Mouse (Mus musculus): ENCODE measurements at regions not wholly inside any gene's neighbourhood (a gene's known extent, or its start where the extent isn't known, plus 50 kb on each side); places are given as distances from the start of the nearest gene placed in this dataset.

DNA sequence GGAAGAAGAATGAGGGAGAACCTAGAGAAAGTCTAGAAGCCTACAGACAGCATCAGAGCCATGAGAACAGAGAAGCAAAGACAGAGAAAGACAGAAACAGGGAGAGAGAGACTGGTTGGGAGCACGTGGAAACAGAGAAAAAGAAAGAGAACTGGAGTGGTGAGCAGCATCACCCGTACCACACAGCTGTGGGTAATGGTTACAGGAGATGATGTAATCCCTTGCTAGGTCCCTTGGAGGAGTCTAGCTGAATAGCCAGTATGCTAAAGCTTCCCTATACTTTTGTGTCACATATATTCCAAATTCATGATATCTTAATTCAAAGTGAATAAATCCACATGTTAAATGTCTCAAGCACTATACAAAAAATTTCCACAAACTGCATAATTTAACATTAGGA lies 284.0 kb downstream of the 4930544G11Rik start:
- no peak for DNase-seq (ENCODE audit: low read depth)

DNA sequence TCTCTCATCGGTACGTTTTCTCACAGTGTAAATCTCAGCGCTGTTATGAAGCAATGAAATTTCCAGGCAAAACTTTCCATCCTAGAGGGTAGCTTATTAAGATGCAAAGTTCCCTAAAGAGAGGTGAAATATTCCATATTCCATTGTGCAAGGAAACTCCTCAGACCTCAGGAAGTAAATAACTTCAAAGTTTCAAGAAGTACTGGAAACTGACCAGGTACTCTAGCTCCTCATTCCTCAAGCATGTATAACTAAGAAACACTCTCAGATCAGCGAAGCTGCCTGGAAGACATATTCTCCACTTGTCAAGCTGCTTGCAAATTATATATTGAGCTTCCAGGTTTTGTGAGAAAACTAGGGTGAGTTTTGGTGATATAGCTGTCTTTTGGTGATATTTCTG lies 279.8 kb upstream of the Mad2l1 start:
- no peak for DNase-seq (ENCODE audit: low read depth)

- no peak for DNase-seq (ENCODE audit: low read depth)
Measured at GRCm38 (mm10) chr6:66263429-66263828, 271.8 kb upstream of the Mad2l1 start.

DNA sequence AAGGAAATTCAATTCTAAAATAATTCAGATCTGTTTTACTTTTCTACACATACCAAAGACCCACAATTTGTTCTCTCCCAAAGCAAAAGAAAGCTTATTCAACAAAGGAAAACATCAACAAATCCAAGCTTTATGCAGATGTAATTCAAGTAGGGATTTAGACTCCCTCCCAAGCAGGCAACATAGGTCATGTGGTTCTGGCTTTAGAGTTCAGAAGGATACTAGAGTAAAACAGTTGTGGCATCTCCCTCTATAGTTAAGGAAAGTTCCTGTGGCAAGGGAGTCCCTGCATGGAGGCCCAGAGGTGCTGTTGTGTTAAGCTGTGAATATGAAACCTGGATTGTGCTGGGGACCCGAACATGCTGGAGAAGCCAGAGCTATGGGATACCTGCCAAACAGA lies 271.3 kb upstream of the Mad2l1 start:
- no peak for DNase-seq (ENCODE audit: low read depth)

DNA sequence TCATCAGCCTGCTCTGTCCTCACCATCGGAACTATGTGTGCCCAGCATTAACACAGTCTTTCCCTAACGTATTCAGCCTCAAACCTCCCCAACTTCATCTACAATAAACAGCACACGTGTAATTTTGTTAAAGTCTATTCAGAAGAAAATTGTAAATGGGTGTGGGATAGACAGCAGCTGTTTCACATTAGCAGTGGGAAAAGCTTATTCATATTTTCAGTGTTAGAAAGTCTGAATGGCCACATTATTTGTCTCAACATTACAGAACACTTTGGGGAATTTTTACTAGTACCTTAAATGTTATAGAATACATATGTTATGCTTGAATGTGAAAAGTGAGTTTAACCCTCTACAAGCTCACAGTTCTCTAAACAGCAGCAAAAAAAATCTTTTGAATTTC lies 266.8 kb upstream of the Mad2l1 start:
- no peak for DNase-seq (ENCODE audit: low read depth)

DNA sequence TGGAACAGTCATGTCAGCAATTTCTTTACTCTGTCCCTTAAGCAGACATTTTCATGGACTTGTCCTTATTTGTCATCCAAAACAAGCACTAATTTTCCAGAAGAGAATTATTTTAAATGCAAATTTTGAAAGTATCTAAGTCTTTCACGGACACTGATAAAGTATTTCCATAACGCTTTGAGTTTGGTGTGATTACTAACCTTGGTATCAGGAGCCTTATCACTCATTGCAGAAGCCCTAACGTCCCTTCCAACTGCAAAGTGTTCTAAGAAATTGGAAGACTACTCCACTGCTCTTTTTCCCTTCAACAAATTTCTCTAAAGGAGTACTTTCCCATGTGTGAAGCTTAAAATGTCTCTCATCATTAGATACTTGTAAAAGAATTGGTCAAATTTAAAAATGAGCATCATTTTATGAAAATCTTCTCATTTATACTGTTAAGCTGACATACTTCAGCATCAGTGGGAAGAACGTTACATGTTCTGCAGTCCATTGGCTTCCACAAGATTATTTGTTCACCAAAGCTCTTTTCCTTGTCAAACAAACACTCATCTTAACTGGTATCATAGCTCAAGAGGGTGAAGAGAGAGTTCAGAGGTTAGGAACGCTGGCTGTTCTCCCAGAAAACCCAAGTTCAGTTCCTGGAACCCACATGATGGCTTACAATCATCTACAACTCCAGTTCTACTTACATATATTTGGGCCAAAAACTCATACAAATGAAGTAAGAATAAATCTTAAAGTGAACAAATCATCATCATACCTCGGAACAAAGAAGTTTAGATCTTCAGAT lies 263.6 kb upstream of the Mad2l1 start:
- DNase-seq (ENCODE audit: low read depth), result no peak

DNA sequence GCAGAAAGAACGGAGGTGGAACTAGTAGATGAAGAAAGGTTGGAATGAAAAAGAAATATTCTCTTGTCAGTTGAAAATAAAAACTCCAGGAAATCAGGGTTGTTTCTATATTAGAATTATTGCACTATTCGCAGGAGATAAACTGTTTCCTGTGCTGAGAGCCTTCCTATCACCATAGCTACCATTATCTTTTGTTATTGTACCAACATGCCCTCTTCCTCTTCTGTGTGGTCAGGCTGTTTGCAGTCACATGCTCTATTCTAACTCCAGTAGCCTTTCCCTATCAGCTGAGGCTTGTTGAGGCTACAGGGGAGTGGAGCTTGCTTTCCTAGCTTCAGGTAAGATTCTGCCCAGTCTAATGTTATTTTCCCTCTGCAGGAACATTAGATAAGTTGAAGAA lies 263.0 kb upstream of the Mad2l1 start:
- DNase-seq (ENCODE audit: low read depth), result no peak

GRCm38 (mm10) chr6:66274737-66275136 lies 260.5 kb upstream of the Mad2l1 start:
- DNase-seq (ENCODE audit: low read depth), result no peak

GRCm38 (mm10) chr6:66280701-66281100 lies 254.5 kb upstream of the Mad2l1 start:
- no peak for DNase-seq (ENCODE audit: low read depth)

GRCm38 (mm10) chr6:66282566-66283115 lies 252.5 kb upstream of the Mad2l1 start:
- no peak for DNase-seq (ENCODE audit: low read depth)

GRCm38 (mm10) chr6:66283521-66283920 lies 251.7 kb upstream of the Mad2l1 start:
- DNase-seq (ENCODE audit: low read depth), result no peak

- no peak for DNase-seq (ENCODE audit: low read depth)
Measured at GRCm38 (mm10) chr6:66287607-66288006, 247.6 kb upstream of the Mad2l1 start.

- DNase-seq (ENCODE audit: low read depth), result no peak
Measured at GRCm38 (mm10) chr6:66289196-66289595, 246.0 kb upstream of the Mad2l1 start.

DNA sequence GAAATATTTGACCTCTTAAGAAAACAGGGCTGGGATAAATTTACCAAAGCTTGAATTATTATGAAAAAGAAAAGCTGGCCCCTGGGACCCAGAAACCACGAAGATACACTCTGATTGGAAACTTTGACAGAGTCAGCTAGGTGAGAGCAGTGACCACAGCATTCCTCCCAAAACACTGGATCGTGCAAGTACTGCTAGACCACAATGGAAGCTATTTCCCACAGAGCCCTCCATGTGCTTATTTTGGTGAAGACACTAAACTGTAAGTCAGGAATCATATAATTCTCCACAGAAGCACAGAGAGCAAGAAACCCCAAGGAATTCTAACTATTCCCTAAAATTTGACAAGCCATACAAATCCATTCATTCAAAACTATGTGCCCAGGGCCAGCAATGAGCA lies 243.6 kb upstream of the Mad2l1 start:
- DNase-seq (ENCODE audit: low read depth), result no peak

DNA sequence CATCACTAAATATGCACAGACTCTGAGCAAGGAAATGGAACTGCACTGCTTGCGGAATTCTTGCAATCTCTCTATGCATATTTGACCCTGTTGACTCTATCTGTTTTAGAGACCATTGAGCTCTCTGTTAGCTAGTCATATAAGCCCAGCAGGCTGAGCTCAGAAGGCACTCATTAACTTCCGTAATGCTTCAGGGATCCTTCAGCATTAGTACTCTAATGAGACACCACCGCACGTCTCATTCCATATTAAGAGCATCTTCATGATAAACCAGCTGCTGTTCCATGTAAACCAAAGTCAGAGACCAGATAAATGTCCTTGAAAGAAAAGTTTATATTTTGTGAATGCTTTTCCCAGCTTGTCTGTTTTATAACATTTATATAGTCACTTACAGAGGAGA lies 237.1 kb upstream of the Mad2l1 start:
- DNase-seq (ENCODE audit: low read depth), result no peak

DNA sequence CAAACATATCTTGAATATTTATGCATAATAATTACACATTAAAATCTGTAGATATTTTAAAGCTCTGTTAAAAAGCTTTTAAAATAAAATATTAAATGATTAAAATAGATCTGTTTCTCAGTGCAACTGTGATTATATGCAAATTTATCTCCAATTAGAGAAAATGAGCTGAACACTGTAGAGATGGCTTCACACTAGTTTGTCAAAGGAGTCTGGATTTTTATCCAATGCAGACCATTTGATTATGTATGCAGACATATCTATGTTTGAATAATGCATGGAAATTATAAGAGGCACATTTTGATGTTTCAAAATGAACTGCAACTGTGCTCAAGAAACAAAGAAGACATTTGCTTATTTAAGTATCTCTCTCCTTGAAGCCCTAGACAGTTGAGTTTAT lies 235.0 kb upstream of the Mad2l1 start:
- no peak for DNase-seq (ENCODE audit: low read depth)

GRCm38 (mm10) chr6:66344848-66345247 lies 190.3 kb upstream of the Mad2l1 start:
- no peak for DNase-seq (ENCODE audit: low read depth)

DNA sequence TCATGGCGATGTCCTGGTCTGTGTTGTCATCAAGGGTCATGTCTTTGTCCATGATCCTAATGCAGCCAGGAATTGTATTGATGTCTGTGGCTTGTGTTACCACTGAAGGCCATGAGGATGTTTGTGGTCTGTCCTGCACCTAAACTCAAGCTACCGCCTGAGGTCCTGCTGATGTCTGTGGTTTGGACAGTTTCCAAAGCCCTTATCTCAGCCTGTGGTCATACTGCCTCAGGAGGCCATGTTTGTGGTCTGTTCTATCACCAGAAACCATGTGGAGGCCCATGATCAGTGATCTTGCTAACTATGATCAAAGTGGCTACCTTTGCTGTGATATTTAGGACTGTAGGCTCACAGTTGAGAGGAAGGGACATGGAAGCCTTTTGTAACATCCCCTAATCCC lies 187.8 kb upstream of the Mad2l1 start:
- no peak for DNase-seq (ENCODE audit: low read depth)

GRCm38 (mm10) chr6:66361130-66361529 lies 174.1 kb upstream of the Mad2l1 start:
- DNase-seq (ENCODE audit: low read depth), result no peak

GRCm38 (mm10) chr6:66367263-66367662 lies 167.9 kb upstream of the Mad2l1 start:
- DNase-seq (ENCODE audit: low read depth), result no peak

DNA sequence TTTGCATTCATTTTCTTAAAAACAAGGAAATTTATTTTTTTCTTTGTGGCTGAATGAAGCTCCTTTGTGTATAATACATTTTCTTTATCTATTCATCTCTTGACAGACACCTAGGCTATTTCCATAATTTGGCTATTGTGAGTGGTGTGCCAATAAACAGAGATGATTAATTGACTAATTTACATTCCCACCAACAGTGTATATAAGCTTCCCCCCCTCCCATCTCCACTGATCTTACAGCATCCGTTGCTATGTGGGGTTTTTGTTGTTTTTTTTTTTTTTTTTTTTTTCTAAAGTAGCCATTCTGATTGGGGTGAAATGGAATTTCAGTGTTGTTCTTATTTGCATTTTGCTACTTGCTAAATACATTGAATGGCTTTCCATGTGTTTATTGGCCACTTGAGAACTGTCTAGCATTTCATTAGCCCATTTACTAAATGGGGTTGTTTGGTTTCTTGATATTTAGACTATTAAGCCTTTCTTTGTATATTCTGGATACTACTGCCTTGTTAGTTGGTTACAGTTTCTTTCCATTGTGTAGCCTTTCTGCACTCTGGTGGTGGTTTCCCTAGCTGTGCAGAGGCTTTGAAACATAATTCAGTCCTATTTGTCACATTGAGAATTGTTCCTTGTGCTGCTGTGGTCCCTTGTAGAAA lies 153.8 kb upstream of the Mad2l1 start:
- DNase-seq (ENCODE audit: low read depth), result no peak

GRCm38 (mm10) chr6:66382347-66383010 lies 152.7 kb upstream of the Mad2l1 start:
- DNase-seq (ENCODE audit: low read depth), result no peak

- no peak for DNase-seq (ENCODE audit: low read depth)
Measured at GRCm38 (mm10) chr6:66395147-66395546, 140.0 kb upstream of the Mad2l1 start.
